Mouse (Mus musculus) cerebellum, adult 2 months (tissue): ENCODE data around the gene Tnfrsf23.

Experiments
- CTCF ChIP-seq: fragments of 200-500 bp; IDR thresholded peaks from 2 replicates; pipeline ENCODE4 v1.5.1; 2011; ENCODE audit warnings: low read depth, mild to moderate bottlenecking, control low read depth, low read length, moderate library complexity, borderline replicate concordance; ENCODE audit not compliant: insufficient read depth
- POLR2A ChIP-seq: fragments of 200-500 bp; IDR thresholded peaks from 2 replicates; pipeline ENCODE4 v1.6.1; 2011; ENCODE audit warnings: low read length, control low read depth, borderline replicate concordance; ENCODE audit not compliant: insufficient read depth

- TF ChIP-seq CTCF = no peak
- TF ChIP-seq POLR2A = no peak
Measured at GRCm38 (mm10) chr7:143628540-143628939, 57.1 kb downstream of the Tnfrsf23 start, which contains the start of gene Tnfrsf26.
